Mouse (Mus musculus): Measurements from ENCODE around the gene Gon4l. TPM values are rescaled to one million over a fixed set of nuclear protein-coding genes. Genes with fewer than 3 reads are reported as not detected.

Gene Gon4l
- total RNA-seq, 1 experiment from 2014 or later: 28.5 TPM

DNA sequence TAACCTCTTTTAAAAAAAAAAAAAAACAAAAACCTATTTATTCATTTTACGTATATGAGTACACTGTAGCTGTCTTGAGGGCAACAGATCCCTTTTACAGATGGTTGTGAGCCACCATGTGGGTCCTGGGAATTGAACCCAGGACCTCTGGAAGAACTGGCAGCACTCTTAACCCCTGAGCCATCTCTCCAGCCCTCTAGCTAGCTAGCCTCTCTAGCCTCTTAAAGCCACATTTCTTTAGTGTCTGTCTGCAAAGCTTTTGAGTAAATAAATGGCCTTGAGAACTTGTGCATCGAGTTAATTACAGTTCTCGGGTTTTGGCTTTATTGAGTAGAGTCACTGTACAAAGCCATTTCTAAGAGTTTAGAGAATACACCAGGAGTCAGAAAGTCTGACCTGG is 69.8 kb downstream of the Gon4l start:
- no peak for ATAC-seq (replicated peaks in 1 of 2; ENCODE audit: insufficient read depth in 1 of 2, low FRiP score in 2 of 2, low TSS enrichment in 1 of 2, low read depth in 1 of 2, poor library complexity in 2 of 2, severe bottlenecking in 2 of 2)

DNA sequence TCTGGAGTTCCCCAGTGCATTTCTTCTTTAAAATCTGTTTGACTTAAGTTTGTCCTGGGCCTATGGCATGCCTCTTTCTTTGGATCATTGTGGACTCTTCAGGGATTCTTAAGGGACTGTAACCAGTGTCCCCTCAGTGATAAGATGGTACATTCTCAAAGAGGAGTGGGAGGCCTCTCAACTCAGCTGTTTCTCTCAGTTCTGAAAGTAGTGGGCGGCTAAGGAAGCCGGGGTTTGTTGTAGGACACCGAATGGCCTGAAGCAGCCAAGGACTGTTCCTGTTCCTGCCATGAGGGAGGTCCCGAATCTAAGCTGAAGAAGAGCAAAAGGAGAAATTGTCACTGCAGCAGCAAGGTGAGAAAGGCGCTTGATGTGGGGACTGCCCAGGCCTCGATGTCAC is 70.2 kb downstream of the Gon4l start:
- no peak for ATAC-seq (replicated peaks in 1 of 2; ENCODE audit: insufficient read depth in 1 of 2, low FRiP score in 2 of 2, low TSS enrichment in 1 of 2, low read depth in 1 of 2, poor library complexity in 2 of 2, severe bottlenecking in 2 of 2)

DNA sequence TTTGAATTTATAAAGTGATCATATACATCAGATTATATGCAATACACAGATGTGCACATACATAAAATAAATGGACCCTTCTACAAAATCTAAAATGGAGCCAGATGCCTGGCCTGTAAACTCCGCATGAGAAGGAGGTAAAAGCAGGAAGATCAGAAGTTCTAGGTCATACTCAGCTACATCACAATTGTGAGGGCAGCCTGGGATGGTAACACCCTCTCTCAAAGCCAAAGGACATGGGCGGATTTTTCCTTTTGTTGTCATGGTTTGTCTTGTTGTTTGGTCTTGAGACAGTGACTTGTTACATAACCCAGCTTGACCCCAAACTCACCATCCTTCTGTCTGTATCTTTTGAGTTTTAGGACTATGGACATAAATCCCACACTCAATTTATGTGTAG is 70.7 kb downstream of the Gon4l start:
- ATAC-seq (replicated peaks in 1 of 2; ENCODE audit: insufficient read depth in 1 of 2, low FRiP score in 2 of 2, low TSS enrichment in 1 of 2, low read depth in 1 of 2, poor library complexity in 2 of 2, severe bottlenecking in 2 of 2): no peak

DNA sequence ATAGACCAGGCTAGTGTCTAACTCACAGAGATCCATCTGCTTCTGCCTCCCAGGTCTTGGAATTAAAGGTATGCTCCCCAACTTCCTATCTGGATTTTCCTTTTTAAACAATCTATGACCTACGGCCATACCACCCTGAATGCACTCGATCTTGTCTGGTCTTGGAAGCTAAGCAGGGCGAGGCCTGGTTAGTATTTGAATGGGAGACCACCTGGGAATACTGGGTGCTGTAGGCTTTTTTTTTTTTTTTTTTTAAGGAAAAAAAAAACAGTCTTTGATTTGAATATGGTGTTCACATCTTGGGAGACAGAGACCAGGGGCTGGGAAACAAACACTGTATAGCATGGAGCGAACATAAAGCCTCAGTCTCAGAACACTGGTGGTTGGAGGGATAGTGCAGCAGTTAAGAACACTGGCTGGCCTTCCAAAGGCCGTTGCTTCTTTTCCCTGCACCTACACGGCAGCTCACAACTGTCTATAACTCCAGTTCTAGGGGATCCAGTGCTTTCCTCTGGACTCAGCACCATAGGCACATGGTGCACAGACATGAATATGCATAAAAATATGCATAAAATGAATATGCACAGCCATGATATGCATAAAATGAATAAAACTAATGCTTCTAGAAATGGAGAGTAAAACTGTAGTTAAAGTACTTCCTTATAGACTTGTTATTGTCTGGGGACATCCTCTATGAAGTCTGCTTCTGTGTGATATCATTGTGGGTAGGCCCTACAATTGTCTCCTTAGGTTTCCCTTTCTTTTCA is 71.5 kb downstream of the Gon4l start:
- no peak for ATAC-seq (replicated peaks in 1 of 2; ENCODE audit: insufficient read depth in 1 of 2, low FRiP score in 2 of 2, low TSS enrichment in 1 of 2, low read depth in 1 of 2, poor library complexity in 2 of 2, severe bottlenecking in 2 of 2)

DNA sequence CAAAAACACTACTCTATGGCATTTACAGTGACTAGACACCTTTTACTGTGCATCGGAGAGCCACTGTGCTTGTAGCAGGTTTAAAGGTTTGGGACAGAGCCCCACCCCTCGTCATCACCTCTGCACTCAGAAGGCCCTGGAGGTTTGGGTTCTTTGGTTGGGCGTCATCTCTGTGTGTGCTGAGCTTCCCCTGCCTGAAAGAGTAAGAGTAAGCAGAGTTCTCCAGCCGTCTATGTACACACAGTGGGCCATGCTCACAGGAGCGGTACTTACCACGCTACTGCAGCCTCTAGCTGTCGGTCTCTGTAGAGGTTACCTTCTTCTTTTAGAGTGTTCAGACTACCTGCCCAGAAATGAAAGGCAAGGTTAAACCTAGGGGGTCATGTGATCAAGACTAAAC is 77.6 kb downstream of the Gon4l start:
- no peak for ATAC-seq (replicated peaks in 1 of 2; ENCODE audit: insufficient read depth in 1 of 2, low FRiP score in 2 of 2, low TSS enrichment in 1 of 2, low read depth in 1 of 2, poor library complexity in 2 of 2, severe bottlenecking in 2 of 2)

DNA sequence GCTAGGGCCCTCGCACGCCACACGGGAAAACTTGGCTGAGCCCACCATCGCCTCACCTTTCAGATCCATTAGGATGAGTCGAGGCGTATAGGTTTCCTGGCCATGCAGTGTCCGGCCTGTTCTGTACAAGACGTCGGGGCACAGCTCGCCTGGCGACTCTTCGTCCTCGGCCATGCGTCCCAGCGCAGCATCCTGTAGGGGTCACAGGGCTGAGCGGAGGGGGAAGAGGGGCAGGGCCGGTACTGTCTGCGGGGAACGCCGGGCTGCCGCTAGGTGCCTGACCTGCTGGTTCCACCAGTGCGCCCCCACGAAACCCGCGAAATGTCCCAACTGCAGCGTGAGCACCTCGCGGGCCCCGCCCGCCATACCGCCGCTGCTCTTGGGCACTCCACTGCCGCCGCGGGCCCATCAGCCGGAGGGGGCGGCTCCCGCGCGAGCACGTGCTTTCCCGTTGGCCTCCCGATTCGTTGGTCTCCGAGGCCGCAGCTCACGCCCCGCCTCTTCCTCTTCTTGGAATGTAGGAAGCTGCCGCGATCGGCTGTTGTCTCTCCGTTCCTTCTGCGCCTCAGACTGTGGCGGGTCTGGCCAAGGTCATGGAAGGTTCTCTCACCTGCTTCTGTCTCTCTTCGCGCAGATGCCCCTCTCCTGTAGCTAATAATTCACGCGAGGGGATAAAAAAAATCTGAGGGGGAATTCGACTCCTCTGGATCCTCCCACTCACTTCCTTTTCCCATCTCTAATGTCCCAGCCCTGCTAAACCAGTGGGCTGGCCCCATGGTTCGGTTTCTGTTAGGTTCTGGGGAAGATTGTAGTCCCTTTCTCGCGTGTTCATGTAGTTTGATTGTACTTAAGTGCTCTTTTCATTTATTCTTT is 78.7 kb downstream of the Gon4l start, which contains the start of gene Msto1:
Gene Msto1, minus strand, starts transcription at position 489 of the 873 bp plus-strand sequence.
- ATAC-seq (replicated peaks in 1 of 2; ENCODE audit: insufficient read depth in 1 of 2, low FRiP score in 2 of 2, low TSS enrichment in 1 of 2, low read depth in 1 of 2, poor library complexity in 2 of 2, severe bottlenecking in 2 of 2): peak; percentile 96 to 99

DNA sequence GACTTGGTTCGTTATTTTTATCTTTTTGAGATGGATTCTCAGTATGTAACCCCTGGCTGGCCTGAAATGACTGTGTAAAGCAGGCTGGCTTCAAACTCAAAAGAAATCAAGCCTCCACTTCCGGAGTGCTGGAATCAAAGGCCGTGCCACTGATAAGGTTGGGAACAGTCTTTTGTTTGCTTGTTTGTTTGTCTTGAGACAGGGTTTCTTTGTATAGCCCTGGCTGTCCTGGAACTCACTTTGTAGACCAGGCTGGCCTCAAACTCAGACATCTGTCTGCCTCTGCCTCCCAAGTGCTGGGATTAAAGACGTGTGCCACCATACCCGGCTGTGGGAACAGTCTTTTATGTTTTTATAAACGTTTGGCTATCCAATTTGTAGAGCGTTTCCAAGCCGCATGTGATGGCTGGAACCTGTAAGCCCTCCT is 79.4 kb downstream of the Gon4l start:
- ATAC-seq (replicated peaks in 1 of 2; ENCODE audit: insufficient read depth in 1 of 2, low FRiP score in 2 of 2, low TSS enrichment in 1 of 2, low read depth in 1 of 2, poor library complexity in 2 of 2, severe bottlenecking in 2 of 2): no peak

DNA sequence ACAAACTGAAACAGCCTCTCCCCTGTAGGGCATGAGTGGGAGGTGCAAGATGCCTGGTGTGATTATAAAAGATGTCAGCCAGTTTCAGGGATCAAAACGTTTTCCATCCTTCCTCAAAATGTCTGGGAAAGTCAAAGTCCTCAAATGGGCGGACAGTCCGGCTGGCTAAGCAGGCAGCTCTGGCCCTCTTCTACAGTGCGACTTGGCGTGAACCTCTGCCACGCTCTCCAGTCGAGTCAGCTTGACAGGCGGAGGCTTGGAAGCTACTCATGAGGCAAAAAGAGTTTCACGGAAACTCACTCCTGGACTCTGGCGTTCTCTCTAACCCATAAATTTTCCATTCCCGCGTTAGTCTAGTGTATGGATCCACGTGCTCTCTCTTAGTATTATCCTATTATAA is 84.0 kb downstream of the Gon4l start:
- ATAC-seq (replicated peaks in 1 of 2; ENCODE audit: insufficient read depth in 1 of 2, low FRiP score in 2 of 2, low TSS enrichment in 1 of 2, low read depth in 1 of 2, poor library complexity in 2 of 2, severe bottlenecking in 2 of 2): no peak

DNA sequence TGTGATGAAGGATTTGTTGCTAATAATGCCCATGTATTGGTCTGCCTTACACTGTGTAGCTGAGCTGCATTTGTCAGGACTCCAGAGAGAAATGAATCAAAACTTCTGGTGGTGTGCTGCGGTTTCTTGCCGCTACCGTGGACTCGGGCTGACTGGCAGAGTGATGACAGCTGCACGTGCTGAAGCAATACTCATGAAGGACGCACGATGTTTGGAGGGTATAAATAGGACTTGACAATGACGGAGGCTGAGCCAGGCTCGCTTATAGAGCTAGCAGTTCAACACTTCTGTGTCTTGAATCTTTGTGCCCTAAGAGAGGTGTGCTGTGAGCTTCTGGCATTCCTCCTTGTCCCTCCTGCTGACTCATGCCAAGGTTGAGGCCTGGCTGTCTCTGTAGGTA is 86.4 kb downstream of the Gon4l start:
- ATAC-seq (replicated peaks in 1 of 2; ENCODE audit: insufficient read depth in 1 of 2, low FRiP score in 2 of 2, low TSS enrichment in 1 of 2, low read depth in 1 of 2, poor library complexity in 2 of 2, severe bottlenecking in 2 of 2): no peak

DNA sequence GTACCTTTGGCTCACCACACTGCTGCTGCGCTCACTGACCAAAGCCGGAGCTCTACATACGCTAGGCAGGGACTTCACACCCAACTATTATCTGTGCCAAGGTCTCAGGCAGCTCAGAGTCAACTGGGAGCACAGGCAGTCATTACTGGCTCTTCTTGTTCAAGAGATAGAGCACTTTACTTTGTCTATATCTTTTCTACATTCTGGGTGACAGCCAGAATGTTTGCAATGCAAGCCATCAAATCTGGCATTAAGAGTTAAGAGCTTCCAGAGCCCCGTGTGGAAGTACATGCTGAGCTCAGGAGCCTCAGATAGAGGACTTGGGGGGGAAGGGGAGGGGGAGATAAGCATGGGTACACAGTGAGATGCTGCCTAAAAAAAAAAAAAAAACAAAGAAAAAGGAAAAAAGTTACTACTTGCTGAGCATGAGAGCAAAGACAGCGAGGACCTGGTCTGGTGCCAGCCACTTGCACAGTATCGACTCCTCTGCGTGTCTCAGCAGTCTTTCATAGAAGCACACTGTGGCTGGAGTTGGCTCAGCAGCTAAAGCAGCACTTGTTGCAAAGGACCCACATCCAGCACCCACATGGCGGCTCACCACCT is 89.1 kb downstream of the Gon4l start:
- ATAC-seq (replicated peaks in 1 of 2; ENCODE audit: insufficient read depth in 1 of 2, low FRiP score in 2 of 2, low TSS enrichment in 1 of 2, low read depth in 1 of 2, poor library complexity in 2 of 2, severe bottlenecking in 2 of 2): no peak; a peak in 1 of 4 replicates

DNA sequence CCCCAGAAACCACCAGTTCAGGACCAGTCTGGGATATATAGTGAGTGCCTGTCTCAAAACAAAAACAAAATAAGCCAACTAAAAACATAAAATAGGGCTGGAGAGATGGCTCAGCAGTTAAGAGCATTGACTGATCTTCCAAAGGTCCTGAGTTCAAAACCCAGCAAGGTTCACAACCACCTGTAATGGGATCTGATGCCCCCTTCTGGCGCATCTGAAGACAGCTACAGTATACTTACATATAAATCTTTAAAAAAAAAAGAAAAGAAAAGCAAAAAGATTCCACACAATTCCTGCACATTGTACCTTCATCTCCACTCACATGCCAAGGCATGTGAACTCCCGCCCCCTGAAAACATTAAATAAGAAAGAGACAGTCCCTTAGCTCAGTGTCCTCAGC is 90.6 kb downstream of the Gon4l start:
- ATAC-seq (replicated peaks in 1 of 2; ENCODE audit: insufficient read depth in 1 of 2, low FRiP score in 2 of 2, low TSS enrichment in 1 of 2, low read depth in 1 of 2, poor library complexity in 2 of 2, severe bottlenecking in 2 of 2): no peak

DNA sequence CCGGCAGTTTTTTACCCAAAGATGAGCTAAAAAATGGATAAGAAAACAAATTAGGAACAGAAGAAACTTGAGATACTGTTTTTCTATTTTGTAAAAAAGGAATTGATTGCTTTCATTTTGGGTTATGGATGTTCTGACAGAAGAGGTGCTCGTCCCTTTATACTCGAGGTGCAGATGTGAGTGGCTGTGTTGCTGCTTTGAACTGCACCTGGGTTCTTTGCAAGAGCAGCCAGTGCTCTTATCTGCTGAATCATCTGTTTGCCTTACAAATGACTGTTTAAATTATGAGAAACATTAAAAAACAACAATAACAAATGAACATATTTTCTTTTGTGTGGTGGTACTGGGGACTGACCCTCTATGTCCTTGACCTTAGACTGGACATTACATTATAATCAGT is 94.5 kb downstream of the Gon4l start:
- ATAC-seq (replicated peaks in 1 of 2; ENCODE audit: insufficient read depth in 1 of 2, low FRiP score in 2 of 2, low TSS enrichment in 1 of 2, low read depth in 1 of 2, poor library complexity in 2 of 2, severe bottlenecking in 2 of 2): no peak

DNA sequence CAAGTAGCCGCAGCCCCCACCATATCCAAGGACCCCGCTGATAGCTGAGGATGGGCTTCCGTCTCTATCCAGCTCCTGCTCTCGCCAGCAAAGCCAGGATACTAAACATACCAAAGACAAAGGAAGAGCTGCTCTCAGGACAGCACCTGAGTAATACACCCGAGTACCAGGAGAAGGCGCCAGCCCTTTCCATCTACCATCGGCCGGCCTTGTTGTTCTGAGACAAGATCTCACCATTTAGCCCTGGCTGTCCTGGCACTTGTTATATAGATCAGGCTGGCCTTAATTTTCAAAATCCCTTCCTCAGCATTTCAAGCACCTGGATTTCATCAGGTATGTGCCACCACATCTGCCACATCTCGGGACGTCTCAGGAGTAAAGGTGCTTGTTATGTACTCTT is 104.0 kb downstream of the Gon4l start:
- ATAC-seq (replicated peaks in 1 of 2; ENCODE audit: insufficient read depth in 1 of 2, low FRiP score in 2 of 2, low TSS enrichment in 1 of 2, low read depth in 1 of 2, poor library complexity in 2 of 2, severe bottlenecking in 2 of 2): no peak

DNA sequence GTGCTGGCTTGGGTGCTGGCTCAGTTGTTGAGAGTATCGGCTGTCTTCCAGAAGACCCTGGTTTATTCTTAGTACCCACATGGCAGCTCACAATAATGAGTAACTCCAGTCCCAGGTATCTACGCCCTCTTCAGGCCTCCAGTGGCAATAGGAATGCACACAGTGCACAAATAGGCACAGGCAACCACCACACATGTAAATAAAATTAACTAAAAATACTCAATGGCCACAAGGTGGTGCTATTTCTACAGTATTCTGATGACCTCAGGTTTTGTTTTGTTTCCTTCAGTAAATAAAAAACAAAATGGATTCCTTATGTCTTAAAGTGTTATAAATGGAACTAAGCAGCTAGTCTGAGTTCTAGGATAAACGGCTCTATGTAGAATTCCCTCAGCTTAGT is 104.7 kb downstream of the Gon4l start:
- peak; percentile 62 to 75 for ATAC-seq (replicated peaks in 1 of 2; ENCODE audit: insufficient read depth in 1 of 2, low FRiP score in 2 of 2, low TSS enrichment in 1 of 2, low read depth in 1 of 2, poor library complexity in 2 of 2, severe bottlenecking in 2 of 2)

DNA sequence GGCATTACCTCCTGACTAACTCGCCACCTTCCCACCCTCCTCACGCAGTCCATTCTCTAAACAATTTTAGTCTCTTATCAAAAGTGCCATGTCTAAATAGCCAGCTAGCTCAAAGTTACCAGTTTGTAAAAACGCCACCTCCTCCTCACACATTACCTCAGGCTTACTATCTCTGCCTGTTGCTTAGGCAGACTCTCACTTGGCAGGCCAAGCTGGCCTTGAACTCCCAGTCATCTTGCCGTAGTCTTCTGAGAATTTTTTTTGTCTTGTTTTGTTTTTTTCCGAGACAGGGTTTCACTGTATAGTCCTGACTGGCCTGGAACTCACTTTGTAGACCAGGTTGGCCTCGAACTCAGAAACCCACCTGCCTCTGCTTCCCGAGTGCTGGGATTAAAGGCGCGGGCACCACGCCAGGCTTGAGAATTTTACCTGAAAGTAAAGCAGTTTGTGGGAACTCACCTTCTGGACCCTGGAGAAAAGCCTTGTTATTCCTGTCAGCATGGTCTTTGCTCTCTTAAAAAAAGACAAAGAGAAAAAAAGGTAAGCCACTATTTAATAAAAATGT is 107.4 kb downstream of the Gon4l start:
- no peak for ATAC-seq (replicated peaks in 1 of 2; ENCODE audit: insufficient read depth in 1 of 2, low FRiP score in 2 of 2, low TSS enrichment in 1 of 2, low read depth in 1 of 2, poor library complexity in 2 of 2, severe bottlenecking in 2 of 2)

DNA sequence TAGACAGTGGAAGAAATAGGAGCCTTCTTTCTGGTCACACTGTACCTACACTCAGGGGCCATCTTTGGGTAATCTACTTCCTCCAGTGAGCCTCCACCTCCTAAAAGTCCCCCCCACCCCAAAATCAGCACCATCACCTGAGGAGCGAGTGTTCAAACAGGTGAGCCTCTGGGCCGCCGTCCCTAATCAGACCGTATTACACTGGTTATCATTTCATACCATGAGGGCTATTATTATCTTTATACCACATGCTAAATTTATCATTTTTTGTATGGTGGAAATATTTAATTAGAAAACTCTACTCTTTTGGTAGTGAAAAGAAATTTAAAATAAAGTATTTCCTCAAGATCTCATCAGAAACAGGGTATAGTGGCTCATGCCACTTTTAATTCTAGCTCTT is 109.1 kb downstream of the Gon4l start:
- no peak for ATAC-seq (replicated peaks in 1 of 2; ENCODE audit: insufficient read depth in 1 of 2, low FRiP score in 2 of 2, low TSS enrichment in 1 of 2, low read depth in 1 of 2, poor library complexity in 2 of 2, severe bottlenecking in 2 of 2)

DNA sequence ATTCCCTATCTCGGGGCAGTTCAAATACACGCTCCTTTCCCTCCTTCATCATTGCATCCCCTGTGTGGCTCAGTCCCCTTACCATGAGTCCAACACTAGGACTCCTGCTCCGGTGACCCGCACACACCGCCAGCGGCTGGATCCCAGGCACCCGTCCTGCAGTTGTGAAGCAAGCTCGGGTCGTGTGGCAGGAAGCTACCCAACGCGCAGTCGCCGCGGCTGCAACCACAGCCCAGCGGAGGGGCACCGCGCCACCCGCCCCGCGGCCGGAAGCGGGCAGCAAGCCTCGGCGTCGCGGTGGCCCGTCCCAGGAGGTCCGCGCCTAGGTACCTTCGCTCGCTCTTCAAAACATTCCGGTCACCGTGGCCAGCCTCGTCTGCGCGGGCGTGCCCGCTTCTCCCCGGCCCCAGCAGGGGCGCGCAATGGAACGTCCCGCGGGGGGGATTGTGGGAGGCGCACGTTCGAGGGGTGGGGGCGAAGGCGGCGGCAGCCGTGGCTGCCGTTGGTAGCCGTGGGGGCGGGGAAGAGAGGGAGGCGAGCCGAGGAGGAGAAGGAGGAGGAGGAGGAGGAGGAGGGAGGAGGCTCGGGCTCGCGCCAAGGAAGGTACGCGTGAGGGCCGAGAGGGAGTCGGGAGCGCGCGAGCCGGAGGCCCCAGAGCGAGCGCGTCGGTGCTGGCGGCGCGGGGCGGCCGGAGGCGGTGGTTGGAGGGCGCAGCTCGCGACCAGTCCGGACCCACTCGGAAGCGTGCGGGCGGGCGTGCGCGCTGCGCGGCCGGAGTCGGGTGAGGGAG is 115.0 kb downstream of the Gon4l start:
- peak; percentile 52 to 65 for ATAC-seq (replicated peaks in 1 of 2; ENCODE audit: insufficient read depth in 1 of 2, low FRiP score in 2 of 2, low TSS enrichment in 1 of 2, low read depth in 1 of 2, poor library complexity in 2 of 2, severe bottlenecking in 2 of 2)
